Mouse (Mus musculus) olfactory bulb, adult 2 months (tissue): ENCODE measurements around the gene Mycbpap.

Experiments
- CTCF ChIP-seq: fragments of 200-500 bp; IDR thresholded peaks from 2 replicates; pipeline ENCODE4 v1.5.1; 2012; ENCODE audit warnings: low read depth, mild to moderate bottlenecking, low read length, moderate library complexity; ENCODE audit not compliant: insufficient read depth
- POLR2A ChIP-seq: fragments of 200-500 bp; IDR thresholded peaks from 2 replicates; pipeline ENCODE4 v1.6.1; 2012; ENCODE audit warnings: mild to moderate bottlenecking, low read depth, low read length, moderate library complexity; ENCODE audit not compliant: insufficient read depth

DNA sequence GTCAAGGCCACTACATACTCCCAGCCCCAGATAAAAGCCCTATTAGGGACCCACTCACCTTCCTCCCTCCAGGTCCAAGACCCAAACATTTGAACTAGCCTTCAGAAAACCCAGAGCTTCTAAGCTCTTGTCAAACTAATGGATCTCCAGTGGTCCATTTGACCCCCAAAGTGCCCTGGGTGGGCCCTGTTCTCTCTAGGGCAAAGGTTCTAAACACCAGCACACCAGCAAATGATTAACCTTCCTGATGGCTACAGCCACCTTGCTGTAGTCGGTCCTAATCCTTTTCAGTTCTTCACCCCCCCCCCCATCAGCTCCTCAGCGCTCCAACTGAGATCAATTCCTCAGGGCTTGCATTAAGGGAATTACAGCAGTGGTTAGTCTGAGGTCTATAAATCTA is 57.4 kb downstream of the Mycbpap start:
- TF ChIP-seq CTCF (no peak), POLR2A (no peak)
